Mouse (Mus musculus): ENCODE results near the gene Atp8a2. TPM values are rescaled to one million over a fixed set of nuclear protein-coding genes. Genes with fewer than 3 reads are reported as not detected.

Atp8a2 gene
- total and polyA plus RNA-seq, 3 experiments = 0.11 TPM; not detected in 2

DNA sequence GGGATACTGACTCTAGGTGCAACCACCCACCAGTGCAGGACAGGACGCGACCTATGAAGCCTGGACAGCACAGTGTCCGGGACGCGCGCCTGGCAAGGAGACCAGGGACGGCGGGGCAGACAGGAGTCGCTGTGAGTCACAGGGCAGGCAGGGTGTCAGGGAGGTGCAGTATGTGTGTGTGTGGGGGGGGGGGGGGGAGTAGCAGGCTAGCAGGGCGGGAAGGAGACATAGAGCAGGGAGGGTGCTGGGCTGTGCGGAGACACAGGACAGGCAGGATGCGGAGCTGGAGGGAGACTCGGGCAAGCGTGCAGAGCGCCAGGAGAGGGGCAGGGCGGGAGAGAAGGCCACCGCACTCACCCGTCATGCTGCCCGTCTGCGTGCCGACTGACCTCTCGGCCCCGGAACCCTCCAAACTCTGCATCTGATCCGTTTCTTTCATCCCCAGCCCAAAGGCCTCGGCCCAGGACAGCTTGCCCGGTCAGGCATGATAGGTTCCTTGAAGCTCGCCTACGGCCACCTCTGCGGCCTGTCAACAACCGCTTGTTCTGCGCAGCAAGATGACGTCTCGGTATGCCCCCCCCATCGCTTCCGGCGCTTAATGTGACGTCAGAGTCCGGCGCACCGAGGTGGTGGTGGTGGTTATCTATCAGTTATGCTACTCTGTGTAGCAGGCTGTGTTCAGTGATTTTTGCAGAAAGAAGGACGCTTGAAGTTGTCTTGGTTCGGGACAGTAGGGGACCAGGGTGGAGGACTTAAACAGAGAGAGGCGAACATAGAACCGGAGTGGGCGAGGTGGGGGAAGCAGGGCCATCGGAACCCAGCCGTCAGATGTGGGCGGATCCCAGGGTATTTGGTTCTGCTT is 599.4 kb downstream of the Atp8a2 start, which contains the start of gene Cdadc1:
Gene Cdadc1, minus strand, starts transcription at position 562 of the 862 bp plus-strand sequence.
- ATAC-seq (ENCODE audit: extremely low read depth, insufficient number of reproducible peaks, low FRiP score, poor library complexity, severe bottlenecking) (peak; percentile 75), DNase-seq (ENCODE audit: low spot score) (peak; percentile 83)
- TF ChIP-seq GATA2 (IDR thresholded peaks at IDR 0.05; ENCODE audit: borderline replicate concordance, low read depth, low read length) (no peak), CTCF (IDR thresholded peaks at IDR 0.05; ENCODE audit: low read depth, low read length) (no peak), GATA1 (IDR thresholded peaks at IDR 0.05; ENCODE audit: borderline replicate concordance, low read length) (no peak), TAL1 (conservative IDR thresholded peaks at IDR 0.05; ENCODE audit: low read depth, low read length) (no peak), POLR2AphosphoS5 (IDR thresholded peaks at IDR 0.05; ENCODE audit: insufficient replicate concordance, low read depth, low read length) (no peak)
- Histone ChIP-seq H3K9me3 (replicated peaks) (no peaks in the 10 kb centered on the region), H3K36me3 (replicated peaks) (peaks cover 29% of the 10 kb centered on the region), H3K4me1 (ENCODE audit: insufficient read depth, low read depth, low read length) (peaks cover 18% of the 10 kb centered on the region), H3K27me3 (ENCODE audit: insufficient read depth, low read length) (peaks cover 2% of the 10 kb centered on the region; the same call in 1 of the 2 replicates), H3K4me3 (ENCODE audit: low read depth, low read length) (peak within 1 kb of the TSS; percentile 97)

DNA sequence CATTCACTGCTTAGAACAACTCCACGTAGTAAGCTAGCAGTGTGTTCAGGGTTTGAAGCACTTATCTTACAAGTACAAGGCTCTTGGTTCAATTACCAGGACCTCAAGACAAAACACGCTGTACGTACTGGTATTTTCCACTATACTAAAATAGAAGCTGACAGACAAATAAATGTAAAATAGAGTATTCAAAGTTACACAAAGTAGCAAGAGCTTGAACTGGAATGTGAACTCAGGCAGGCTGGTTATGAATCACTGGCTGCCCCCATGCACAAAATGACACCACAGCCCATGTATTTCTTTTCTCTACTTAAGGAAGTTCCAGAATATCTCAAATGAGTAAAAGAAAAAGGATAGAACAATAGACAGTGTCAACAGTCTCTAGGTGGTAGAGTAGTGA is 602.0 kb downstream of the Atp8a2 start:
- DNase-seq (ENCODE audit: low spot score) = no peak
- Histone ChIP-seq H3K9me3 (replicated peaks) (no peaks in the 10 kb centered on the region), H3K36me3 (replicated peaks) (peaks cover 49% of the 10 kb centered on the region), H3K4me1 (ENCODE audit: insufficient read depth, low read depth, low read length) (peaks cover 18% of the 10 kb centered on the region), H3K4me3 (ENCODE audit: low read depth, low read length) (no peak overlapping the region), H3K27me3 (ENCODE audit: insufficient read depth, low read length) (no peaks in the 10 kb centered on the region)
- no peak for ATAC-seq (ENCODE audit: extremely low read depth, insufficient number of reproducible peaks, low FRiP score, poor library complexity, severe bottlenecking)
- no peak for TF ChIP-seq POLR2AphosphoS5 (IDR thresholded peaks at IDR 0.05; ENCODE audit: insufficient replicate concordance, low read depth, low read length)
- no peak for TF ChIP-seq GATA1 (IDR thresholded peaks at IDR 0.05; ENCODE audit: borderline replicate concordance, low read length)
- TF ChIP-seq CTCF (IDR thresholded peaks at IDR 0.05; ENCODE audit: low read depth, low read length) = no peak
- no peak for TF ChIP-seq GATA2 (IDR thresholded peaks at IDR 0.05; ENCODE audit: borderline replicate concordance, low read depth, low read length)
- no peak for TF ChIP-seq TAL1 (conservative IDR thresholded peaks at IDR 0.05; ENCODE audit: low read depth, low read length)

- Histone ChIP-seq H3K4me3 (ENCODE audit: low read depth, low read length) (no peak overlapping the region), H3K4me1 (ENCODE audit: insufficient read depth, low read depth, low read length) (peaks cover 14% of the 10 kb centered on the region), H3K27me3 (ENCODE audit: insufficient read depth, low read length) (no peaks in the 10 kb centered on the region), H3K9me3 (replicated peaks) (no peaks in the 10 kb centered on the region), H3K36me3 (replicated peaks) (peaks cover 70% of the 10 kb centered on the region)
- no peak for TF ChIP-seq CTCF (IDR thresholded peaks at IDR 0.05; ENCODE audit: low read depth, low read length)
- no peak for TF ChIP-seq TAL1 (conservative IDR thresholded peaks at IDR 0.05; ENCODE audit: low read depth, low read length)
- DNase-seq (ENCODE audit: low spot score) (no peak), ATAC-seq (ENCODE audit: extremely low read depth, insufficient number of reproducible peaks, low FRiP score, poor library complexity, severe bottlenecking) (no peak)
Measured at GRCm38 (mm10) chr14:59592593-59592992, 604.4 kb downstream of the Atp8a2 start.

- Histone ChIP-seq H3K4me1 (ENCODE audit: insufficient read depth, low read depth, low read length) (peaks cover 7% of the 10 kb centered on the region), H3K9me3 (replicated peaks) (no peaks in the 10 kb centered on the region), H3K36me3 (replicated peaks) (peaks cover 74% of the 10 kb centered on the region), H3K4me3 (ENCODE audit: low read depth, low read length) (no peak overlapping the region), H3K27me3 (ENCODE audit: insufficient read depth, low read length) (no peaks in the 10 kb centered on the region)
- DNase-seq (ENCODE audit: low spot score) (no peak), ATAC-seq (ENCODE audit: extremely low read depth, insufficient number of reproducible peaks, low FRiP score, poor library complexity, severe bottlenecking) (no peak)
- no peak for TF ChIP-seq GATA1 (IDR thresholded peaks at IDR 0.05; ENCODE audit: borderline replicate concordance, low read length)
- TF ChIP-seq POLR2AphosphoS5 (IDR thresholded peaks at IDR 0.05; ENCODE audit: insufficient replicate concordance, low read depth, low read length) = no peak
- TF ChIP-seq TAL1 (conservative IDR thresholded peaks at IDR 0.05; ENCODE audit: low read depth, low read length) = no peak
- no peak for TF ChIP-seq GATA2 (IDR thresholded peaks at IDR 0.05; ENCODE audit: borderline replicate concordance, low read depth, low read length)
- TF ChIP-seq CTCF (IDR thresholded peaks at IDR 0.05; ENCODE audit: low read depth, low read length) = no peak
Measured at GRCm38 (mm10) chr14:59591901-59592300, 605.1 kb downstream of the Atp8a2 start.

DNA sequence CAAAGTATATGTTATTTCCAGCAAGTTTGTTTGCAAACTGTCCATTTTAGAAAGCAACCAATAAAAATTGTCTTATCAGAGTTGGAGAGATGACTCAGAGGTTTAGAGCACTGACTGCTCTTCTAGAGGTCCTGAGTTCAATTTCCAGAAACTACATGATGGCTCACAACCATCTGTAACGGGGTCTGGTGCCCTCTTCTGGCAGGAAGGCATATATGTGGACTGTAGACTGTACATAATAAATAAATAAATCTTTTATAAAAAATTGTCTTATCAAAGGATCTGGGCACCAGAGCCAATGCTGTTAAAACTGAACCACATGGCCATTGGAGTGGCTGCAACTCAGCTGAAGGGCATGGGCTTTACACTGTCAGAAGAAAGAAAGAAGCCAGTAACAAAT is 606.4 kb downstream of the Atp8a2 start:
- no peaks in the 10 kb centered on the region for H3K9me3 ChIP-seq (replicated peaks)
- peaks cover 79% of the 10 kb centered on the region for H3K36me3 ChIP-seq (replicated peaks)
- DNase-seq (ENCODE audit: low spot score) (no peak), ATAC-seq (ENCODE audit: extremely low read depth, insufficient number of reproducible peaks, low FRiP score, poor library complexity, severe bottlenecking) (no peak)
- no peak for TF ChIP-seq POLR2AphosphoS5 (IDR thresholded peaks at IDR 0.05; ENCODE audit: insufficient replicate concordance, low read depth, low read length)
- TF ChIP-seq GATA1 (IDR thresholded peaks at IDR 0.05; ENCODE audit: borderline replicate concordance, low read length) = no peak
- no peak for TF ChIP-seq GATA2 (IDR thresholded peaks at IDR 0.05; ENCODE audit: borderline replicate concordance, low read depth, low read length)
- TF ChIP-seq TAL1 (conservative IDR thresholded peaks at IDR 0.05; ENCODE audit: low read depth, low read length) = no peak
- no peak for TF ChIP-seq CTCF (IDR thresholded peaks at IDR 0.05; ENCODE audit: low read depth, low read length)
- H3K27me3 ChIP-seq (ENCODE audit: insufficient read depth, low read length) = no peaks in the 10 kb centered on the region
- H3K4me1 ChIP-seq (ENCODE audit: insufficient read depth, low read depth, low read length) = no peaks in the 10 kb centered on the region
- no peak overlapping the region for H3K4me3 ChIP-seq (ENCODE audit: low read depth, low read length)

Other genes starting within 250 kb of the Atp8a2 start
- not detected in 2 replicates for gene Nupl1, start 54.3 kb upstream of the Atp8a2 start, total RNA-seq (2014; fragmentation: Nextera tagmentation)
- 0.06 and 0.11 TPM in 2 replicates for gene Nupl1, start 54.3 kb upstream of the Atp8a2 start, total RNA-seq (2017)
- not detected in 2 replicates for gene Nupl1, start 54.3 kb upstream of the Atp8a2 start, polyA plus RNA-seq (2012)
- 88.9 and 91.1 TPM in 2 replicates for gene Gm49336, start 54.3 kb upstream of the Atp8a2 start, total RNA-seq (2014; fragmentation: Nextera tagmentation)
- 127 and 129 TPM in 2 replicates for gene Gm49336, start 54.3 kb upstream of the Atp8a2 start, total RNA-seq (2017)
- gene Gm49336, start 54.3 kb upstream of the Atp8a2 start, polyA plus RNA-seq (2012) = 7.9 and 9.7 TPM in 2 replicates
- gene Mtmr6, start 68.0 kb upstream of the Atp8a2 start, total RNA-seq (2014; fragmentation: Nextera tagmentation) = 24.7 and 28.4 TPM in 2 replicates
- 59.6 and 67.6 TPM in 2 replicates for gene Mtmr6, start 68.0 kb upstream of the Atp8a2 start, total RNA-seq (2017)
- 4.3 and 10.0 TPM in 2 replicates for gene Mtmr6, start 68.0 kb upstream of the Atp8a2 start, polyA plus RNA-seq (2012)
- gene Amer2, start 176.1 kb upstream of the Atp8a2 start, total RNA-seq (2014; fragmentation: Nextera tagmentation) = not detected in 2 replicates
- gene Amer2, start 176.1 kb upstream of the Atp8a2 start, total RNA-seq (2017) = 0.16 TPM in 1 of 2 replicates, not detected in the other
- gene Amer2, start 176.1 kb upstream of the Atp8a2 start, polyA plus RNA-seq (2012) = not detected in 2 replicates